Mouse (Mus musculus): ENCODE measurements around the gene Corin.

DNA sequence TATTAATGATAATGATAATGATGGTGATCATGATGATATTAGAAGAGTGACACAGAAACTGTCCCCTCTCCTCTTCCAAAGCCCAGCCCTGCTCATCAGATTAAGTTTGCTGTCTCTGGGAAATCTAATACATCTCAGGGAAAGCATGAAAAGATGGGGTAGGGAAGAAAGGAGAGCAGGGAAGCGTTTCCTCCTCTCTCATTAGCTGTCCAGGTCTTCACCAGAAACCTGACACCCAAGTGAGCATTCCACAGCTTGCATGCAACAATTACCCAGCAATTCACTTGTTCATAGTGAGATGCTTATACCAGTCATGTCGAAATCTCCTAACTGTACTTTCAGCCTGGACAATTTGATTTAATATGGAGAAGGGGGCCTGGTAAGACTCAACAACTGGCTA lies 55.4 kb downstream of the Corin start:
- TF ChIP-seq POLR2A (IDR thresholded peaks at IDR 0.05; ENCODE audit: low read depth, low read length) (no peak), CTCF (IDR thresholded peaks at IDR 0.05; ENCODE audit: borderline replicate concordance, insufficient read depth, low read length) (no peak)

Measured in embryonic fibroblast, embryonic 13.5 days (primary cell).